Mouse (Mus musculus) T-cell, adult 66 days (primary cell): ENCODE measurements around the gene Smad6. TPM values are rescaled to one million over a fixed set of nuclear protein-coding genes. Genes with fewer than 3 reads are reported as not detected.

Experiments
- total RNA-seq, 2 experiments: library from RNA; stranded (reverse); gene quantifications; 3 replicates in 1 of 2; 4 replicates in 1 of 2; pipeline ENCODE4 v1.2.4; 2023

Smad6 gene
- not detected for total RNA-seq

DNA sequence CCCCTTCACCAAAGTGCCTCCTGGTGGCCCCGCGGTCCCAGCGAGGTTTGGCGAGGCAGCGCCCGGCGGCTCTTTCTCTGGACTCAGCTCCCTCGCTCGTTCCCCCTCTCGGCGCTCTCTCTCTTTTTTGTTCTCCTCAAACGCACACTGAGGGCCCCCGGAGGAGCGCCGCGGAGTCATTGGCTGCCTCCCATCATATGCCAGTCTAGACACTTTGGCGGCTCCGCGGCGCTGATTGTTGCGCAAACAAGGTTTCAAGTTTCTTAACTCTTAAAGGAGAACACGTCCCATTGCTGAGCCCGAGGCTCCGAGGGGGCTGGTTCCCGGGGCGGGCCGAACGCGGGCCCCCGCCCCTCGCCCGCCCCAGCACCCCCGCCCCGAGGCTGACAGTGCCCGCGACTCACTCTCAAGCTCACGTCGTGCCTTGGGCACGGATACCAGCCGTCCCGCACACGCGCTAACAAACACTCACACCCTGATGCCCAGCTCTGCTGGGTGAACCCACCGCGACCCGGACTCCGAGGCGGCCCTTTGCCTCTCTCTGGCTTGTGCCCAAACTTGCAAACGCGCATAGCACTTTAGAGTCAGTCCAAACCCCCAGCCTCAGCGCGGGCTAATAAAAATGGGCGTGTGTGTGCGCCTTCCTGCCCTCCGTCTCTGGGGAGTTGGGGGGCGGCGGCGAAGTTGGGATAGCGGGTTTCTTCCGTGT, at the start of gene Smad6:
Smad6 (minus strand) TSS at position 207 of the 709 bp plus-strand sequence.

Other genes starting within 250 kb of the Smad6 start
- not detected for gene Lctl, start 95.1 kb upstream of the Smad6 start, total RNA-seq
- 1 to 10 TPM; 5.1 to 5.6 TPM for gene Zwilch, start 151.0 kb upstream of the Smad6 start, total RNA-seq
- 1,000 to 10,000 TPM; 2,323 to 2,447 TPM for gene Rpl4, start 151.3 kb upstream of the Smad6 start, total RNA-seq
- 10 to 100 TPM; 23.2 to 31.4 TPM for gene Snapc5, start 157.2 kb upstream of the Smad6 start, total RNA-seq
- gene Uchl4, start 213.1 kb upstream of the Smad6 start, total RNA-seq = 1 to 10 TPM; 2.5 to 3.0 TPM
- gene Map2k1, start 231.6 kb upstream of the Smad6 start, total RNA-seq = 10 to 100 TPM; 54.7 TPM